Mouse (Mus musculus) erythroid progenitor cell, adult 5-6 weeks (primary cell): ENCODE results near the gene Aldh3a1. TPM values are rescaled to one million over a fixed set of nuclear protein-coding genes. Genes with fewer than 3 reads are reported as not detected.

Experiments
- ATAC-seq: replicated peaks from 2 replicates; pipeline ENCODE4 v1.8.0; 2016; ENCODE audit warnings: moderate number of reproducible peaks, mild to moderate bottlenecking, moderate TSS enrichment, inconsistent platforms; ENCODE audit not compliant: poor library complexity, low FRiP score, severe bottlenecking
- total RNA-seq, 2 experiments: library from RNA; stranded (forward) in 1 of 2; stranded (reverse) in 1 of 2; fragments of 150-400 nt in 1 of 2; fragments of 186-747, 209-891 nt in 1 of 2; gene quantifications; 2 replicates each; pipeline versions ENCODE4 v1.2.3 to v1.2.4; 2015 to 2017; ENCODE audit warnings: low replicate concordance in 2 of 2

Gene Aldh3a1
- total RNA-seq, 2 experiments from 2014 or later: not detected

DNA sequence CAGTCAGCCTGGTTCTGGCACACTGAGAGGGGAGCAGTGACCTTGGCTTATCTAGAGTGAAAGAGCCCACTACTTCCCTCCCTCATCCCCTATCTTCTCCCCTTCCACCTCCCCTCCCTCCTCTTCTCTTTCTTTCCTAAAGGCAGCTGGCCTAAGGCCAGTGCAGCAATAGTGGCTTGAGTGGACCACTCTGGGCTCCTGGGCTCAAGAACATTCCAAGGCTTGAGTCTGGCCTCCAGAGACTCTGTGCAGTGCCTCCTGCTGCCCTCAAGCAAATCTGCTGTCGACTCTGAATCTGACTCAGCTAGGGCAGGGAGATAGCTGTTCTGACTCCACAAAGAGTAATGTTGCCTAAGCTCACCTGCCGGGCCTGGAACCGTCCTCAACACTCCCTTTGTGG lies 21.1 kb downstream of the Aldh3a1 start:
- ATAC-seq: no peak

DNA sequence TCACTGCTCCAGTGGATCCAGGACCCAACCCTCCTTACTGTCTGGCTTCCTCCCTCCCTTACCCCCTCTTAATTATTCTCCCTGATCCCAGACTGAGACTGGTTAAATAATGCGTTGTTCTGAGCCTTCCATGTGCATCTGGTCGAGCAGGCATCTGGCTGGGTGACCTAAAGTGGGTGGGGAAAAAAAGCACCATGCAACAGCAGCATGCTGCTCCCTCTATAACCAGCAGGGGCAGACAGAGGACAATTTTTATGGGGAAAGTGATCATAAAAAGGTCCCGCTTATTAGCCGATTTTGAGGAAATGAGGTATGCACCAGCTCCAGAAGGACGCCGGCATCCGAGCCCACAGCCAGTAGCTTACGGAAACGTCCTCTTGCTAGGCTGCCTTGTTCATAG lies 24.0 kb downstream of the Aldh3a1 start:
- ATAC-seq: no peak

DNA sequence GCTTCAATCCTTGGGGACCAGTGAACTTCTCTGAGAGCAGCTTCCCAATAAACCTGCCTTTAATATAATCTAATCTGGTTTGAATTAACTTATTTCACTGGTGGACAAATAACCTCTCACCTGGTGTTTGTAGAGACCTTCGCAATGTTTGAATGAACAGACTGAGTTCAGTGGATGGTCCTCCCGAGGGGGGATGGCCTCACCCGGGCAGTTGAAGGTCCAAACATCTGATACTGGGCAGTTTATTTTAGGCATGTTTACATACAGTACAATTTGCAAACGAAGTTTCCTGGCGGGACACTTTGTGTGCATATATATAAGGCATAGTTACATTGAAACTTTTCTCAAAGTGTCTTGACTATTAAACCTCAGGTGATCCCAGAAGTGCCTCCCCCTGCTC lies 26.8 kb downstream of the Aldh3a1 start:
- ATAC-seq: no peak

DNA sequence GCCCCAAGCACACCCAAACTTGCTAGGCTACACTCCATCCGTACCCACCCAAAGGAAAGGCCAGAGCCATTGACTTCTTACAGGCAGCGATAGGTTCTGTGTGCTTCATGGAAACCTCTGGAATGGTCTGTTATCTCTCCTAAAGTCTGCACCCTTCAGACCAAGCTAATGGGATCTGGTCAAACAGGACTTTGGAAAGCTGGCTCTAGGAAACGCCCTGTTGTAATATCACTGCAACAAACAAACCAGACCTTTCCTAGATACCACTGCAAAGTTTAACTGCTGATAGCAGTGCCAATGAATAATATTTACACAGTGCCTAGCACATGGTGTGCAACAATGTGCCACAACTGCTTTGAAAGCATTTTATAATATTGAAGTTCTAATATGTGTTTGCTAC lies 28.7 kb downstream of the Aldh3a1 start:
- no peak for ATAC-seq

DNA sequence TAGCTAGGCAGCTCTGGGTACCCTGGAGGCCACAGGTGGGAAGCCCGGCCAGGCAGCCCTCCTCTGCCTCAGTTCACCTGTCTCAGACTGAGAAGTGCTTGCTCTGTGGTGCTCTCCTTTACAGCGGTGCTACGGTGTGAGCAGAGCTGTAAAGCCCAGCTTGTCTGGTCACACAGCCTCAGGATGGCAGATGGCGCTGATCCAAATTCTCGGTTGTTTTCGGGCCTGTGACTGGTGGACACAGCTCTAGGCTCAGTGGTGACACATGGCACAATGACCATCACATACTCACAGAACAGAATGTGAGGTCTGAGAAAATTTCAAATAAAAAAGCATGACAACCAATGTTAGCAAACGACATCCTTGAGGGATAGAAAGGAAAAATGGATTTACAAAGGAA lies 37.1 kb downstream of the Aldh3a1 start:
- no peak for ATAC-seq

DNA sequence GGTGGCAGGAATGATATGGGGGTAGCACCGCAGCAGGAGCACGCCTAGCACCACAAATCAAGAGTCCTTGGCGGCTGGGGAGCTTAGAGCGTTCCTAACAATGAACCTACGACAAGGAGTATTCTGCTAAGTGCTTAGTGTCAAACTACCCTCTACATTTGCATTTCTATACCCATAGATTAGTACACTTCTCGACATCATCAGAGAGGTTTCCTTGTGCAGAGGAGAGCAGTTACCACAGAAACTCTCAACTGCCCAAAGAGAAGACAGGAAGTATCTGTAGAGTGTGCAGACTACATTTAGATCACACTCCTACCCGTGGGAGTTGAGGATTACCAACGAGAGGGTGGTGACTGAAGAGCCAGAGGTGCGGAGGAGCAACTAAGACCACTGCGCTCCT lies 44.4 kb downstream of the Aldh3a1 start:
- ATAC-seq: no peak

DNA sequence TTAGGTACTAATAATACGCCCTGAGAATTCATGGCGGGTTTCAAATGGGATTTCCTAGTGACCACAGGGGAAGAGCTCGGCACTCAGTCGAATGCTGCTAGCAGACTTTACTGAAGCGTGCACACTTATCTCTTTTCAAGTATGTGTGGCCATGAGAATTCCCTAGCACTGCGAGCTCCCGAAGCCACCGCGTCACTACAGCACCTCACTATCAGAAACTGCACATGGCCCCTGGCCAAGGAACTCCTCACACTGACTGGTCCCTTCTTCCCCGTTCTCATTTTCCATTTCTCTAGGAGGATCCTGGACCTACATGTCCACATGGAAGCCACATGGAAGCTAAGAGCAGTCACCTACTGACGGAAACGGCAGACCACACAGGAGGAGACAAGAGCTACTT lies 45.5 kb downstream of the Aldh3a1 start:
- ATAC-seq: no peak

DNA sequence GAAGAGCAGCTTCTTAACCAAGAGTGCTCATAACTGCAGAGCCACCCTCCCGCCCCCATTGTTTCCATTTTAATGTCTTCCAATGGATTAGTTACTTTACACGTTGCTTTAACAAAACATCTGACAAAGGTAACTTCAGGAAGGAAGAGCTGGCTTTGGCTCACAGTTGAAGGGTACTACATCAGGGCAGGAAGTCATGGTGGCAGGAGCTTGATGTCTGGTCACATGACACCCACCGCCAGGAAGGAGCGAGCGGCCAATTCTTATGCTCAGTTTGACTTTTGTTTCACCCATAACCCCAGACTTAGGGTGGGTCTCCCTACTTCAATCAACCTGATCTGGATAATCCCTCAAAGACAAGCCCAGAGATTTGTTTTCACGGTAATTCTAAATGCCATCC lies 51.8 kb downstream of the Aldh3a1 start:
- ATAC-seq: no peak

DNA sequence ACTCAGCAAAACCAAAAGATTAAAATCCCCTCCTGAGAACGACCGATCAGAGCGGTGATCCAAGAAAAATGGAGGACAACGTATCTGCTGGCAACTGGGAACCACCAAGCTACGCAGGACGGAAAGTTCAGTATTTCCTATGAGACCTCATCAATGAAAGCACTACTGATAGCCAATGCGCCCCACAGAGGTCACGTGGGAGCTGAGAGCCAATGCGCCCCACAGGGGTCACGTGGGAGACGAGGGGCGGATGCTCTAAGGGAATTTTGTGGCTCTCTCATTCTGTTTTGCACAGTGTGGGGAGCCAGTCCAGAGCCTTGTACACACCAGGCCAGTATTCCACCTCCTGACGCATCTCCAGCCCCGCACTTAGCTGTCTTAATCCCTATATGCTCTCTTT lies 55.2 kb downstream of the Aldh3a1 start:
- no peak for ATAC-seq

DNA sequence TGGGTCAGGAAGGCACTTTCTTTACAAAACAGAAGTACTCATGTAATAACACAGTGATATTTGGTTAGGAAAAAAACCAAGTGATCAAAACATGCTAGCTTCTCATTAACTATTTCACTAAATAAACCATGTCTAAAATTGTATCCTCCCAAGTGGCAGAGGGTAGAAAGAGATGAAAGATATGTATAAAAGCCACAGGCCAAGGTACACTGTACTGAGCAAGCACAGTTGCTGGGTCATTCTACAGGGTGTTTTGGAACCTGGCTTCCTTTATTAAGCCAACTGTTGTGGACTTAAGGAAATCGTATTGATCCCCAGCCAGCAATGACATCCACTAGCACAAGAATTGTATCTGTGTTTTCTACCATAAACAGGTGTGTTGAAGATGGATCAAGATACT lies 56.5 kb downstream of the Aldh3a1 start:
- no peak for ATAC-seq

DNA sequence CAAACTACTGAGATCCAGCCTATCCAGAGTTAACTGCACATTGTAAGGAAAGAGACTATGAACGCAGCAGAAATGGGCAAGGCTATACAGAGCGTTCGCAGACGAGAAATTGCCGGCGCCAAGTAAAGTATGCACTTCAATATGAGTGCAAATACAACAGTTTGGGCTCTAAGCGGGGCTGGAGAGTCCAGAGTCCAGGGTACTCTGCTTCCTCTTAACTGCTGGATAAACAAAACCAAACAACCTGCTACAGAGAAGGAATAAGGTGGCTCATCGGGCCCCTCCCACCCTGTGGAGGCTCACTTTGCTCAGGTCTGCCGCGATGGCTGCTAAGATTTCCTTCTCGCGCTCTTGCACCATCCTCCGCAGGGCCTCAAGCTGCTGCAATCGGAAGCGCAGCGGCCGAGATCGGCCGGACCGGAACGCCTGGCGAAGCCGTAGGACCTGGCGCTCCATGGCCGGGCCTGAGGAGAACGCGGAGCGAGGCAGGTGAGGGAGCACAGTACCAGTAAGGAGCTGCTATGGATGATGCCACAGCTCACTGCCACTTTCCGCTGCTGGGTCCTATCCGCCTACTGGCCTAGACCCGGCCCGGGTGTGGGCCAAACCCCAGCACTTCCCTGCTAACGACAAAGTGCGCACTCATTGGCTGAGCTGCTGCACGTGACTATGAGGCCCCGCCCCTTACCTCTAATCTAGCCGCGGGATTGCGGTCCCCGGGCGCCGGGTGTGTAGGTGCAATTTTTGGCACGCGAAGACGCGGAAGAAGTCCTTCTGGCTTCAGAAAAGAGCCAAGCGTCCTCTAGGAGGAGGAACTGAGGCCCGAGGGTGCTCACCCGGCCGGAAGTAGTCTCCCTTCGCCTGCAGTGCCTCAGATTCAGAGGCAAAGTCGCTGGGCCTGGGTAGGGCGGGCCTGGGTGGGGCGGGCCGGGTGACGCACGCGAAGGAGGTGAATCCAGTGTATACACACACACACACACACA lies 59.5 kb downstream of the Aldh3a1 start, which contains the start of gene Aldh3a2:
Gene Aldh3a2, minus strand, starts transcription at position 914 of the 983 bp plus-strand sequence.
- peak; percentile 99 for ATAC-seq

Other genes starting within 250 kb of the Aldh3a1 start
- not detected in 2 replicates for gene Kcnj12, start 185.0 kb upstream of the Aldh3a1 start, total RNA-seq (2015; ENCODE audit: low replicate concordance)
- not detected in 2 replicates for gene Kcnj12, start 185.0 kb upstream of the Aldh3a1 start, total RNA-seq (2017; ENCODE audit: low replicate concordance)
- gene Tnfrsf13b, start 80.8 kb upstream of the Aldh3a1 start, total RNA-seq (2015; ENCODE audit: low replicate concordance): 7.1 and 15.1 TPM in 2 replicates
- gene Tnfrsf13b, start 80.8 kb upstream of the Aldh3a1 start, total RNA-seq (2017; ENCODE audit: low replicate concordance): 4.0 and 6.5 TPM in 2 replicates
- 4.2 and 4.7 TPM in 2 replicates for gene Usp22, start 32.5 kb upstream of the Aldh3a1 start, total RNA-seq (2015; ENCODE audit: low replicate concordance)
- gene Usp22, start 32.5 kb upstream of the Aldh3a1 start, total RNA-seq (2017; ENCODE audit: low replicate concordance): 7.7 and 17.5 TPM in 2 replicates
- gene Aldh3a2, start 59.9 kb downstream of the Aldh3a1 start, total RNA-seq (2015; ENCODE audit: low replicate concordance): 15.1 and 23.5 TPM in 2 replicates
- gene Aldh3a2, start 59.9 kb downstream of the Aldh3a1 start, total RNA-seq (2017; ENCODE audit: low replicate concordance): 6.4 and 8.2 TPM in 2 replicates
- gene Slc47a2, start 135.3 kb downstream of the Aldh3a1 start, total RNA-seq (2015; ENCODE audit: low replicate concordance): not detected in 2 replicates
- gene Slc47a2, start 135.3 kb downstream of the Aldh3a1 start, total RNA-seq (2017; ENCODE audit: low replicate concordance): not detected in 2 replicates
- not detected in 2 replicates for gene Slc47a1, start 170.8 kb downstream of the Aldh3a1 start, total RNA-seq (2015; ENCODE audit: low replicate concordance)
- gene Slc47a1, start 170.8 kb downstream of the Aldh3a1 start, total RNA-seq (2017; ENCODE audit: low replicate concordance): not detected in 2 replicates
- not detected in 2 replicates for gene Rnf112, start 246.6 kb downstream of the Aldh3a1 start, total RNA-seq (2015; ENCODE audit: low replicate concordance)
- gene Rnf112, start 246.6 kb downstream of the Aldh3a1 start, total RNA-seq (2017; ENCODE audit: low replicate concordance): not detected in 2 replicates